Mouse (Mus musculus) E14TG2a.4 (cell line): ENCODE measurements around the gene Hist2h3c2.

Experiments
- H3K27me3 ChIP-seq: 2 replicates; pipeline ENCODE4 v1.6.1; 2014; ENCODE audit warnings: low read length, control low read depth; ENCODE audit not compliant: insufficient read depth
- H3K36me3 ChIP-seq: 2 replicates; pipeline ENCODE4 v1.6.1; 2014; ENCODE audit warnings: low read length, control low read depth; ENCODE audit not compliant: insufficient read depth
- H3K4me1 ChIP-seq: replicated peaks from 2 replicates; pipeline ENCODE4 v1.6.1; 2014; ENCODE audit warnings: low read depth, low read length, control low read depth
- H3K4me3 ChIP-seq: replicated peaks from 2 replicates; pipeline ENCODE4 v1.5.1; 2014; ENCODE audit warnings: mild to moderate bottlenecking, low read length
- H3K9me3 ChIP-seq: 2 replicates; pipeline ENCODE4 v1.6.1; 2014; ENCODE audit warnings: low read length, control low read depth
- CTCF ChIP-seq: conservative IDR thresholded peaks from 2 replicates; pipeline ENCODE4 v1.5.1; 2014; ENCODE audit warnings: low read length
- NANOG ChIP-seq: IDR thresholded peaks from 2 replicates; pipeline ENCODE4 v1.6.1; 2014; ENCODE audit warnings: borderline replicate concordance, low read length, mixed read lengths
- POU5F1 ChIP-seq: IDR thresholded peaks from 2 replicates; pipeline ENCODE4 v1.6.1; 2014; ENCODE audit warnings: low read length, borderline replicate concordance

Hist2h3c2 gene

GRCm38 (mm10) chr3:96262979-96263550 is 24.1 kb upstream of the Hist2h3c2 start, which contains the start of gene Hist2h4:
Hist2h4 (minus strand) TSS chr3:96263311.
- peaks cover 60% of the 10 kb centered on the region for H3K4me1 ChIP-seq
- H3K27me3 ChIP-seq: no peaks in the 10 kb centered on the region
- peak within 1 kb of the TSS; percentile 79 for H3K4me3 ChIP-seq
- H3K9me3 ChIP-seq: no peaks in the 10 kb centered on the region
- H3K36me3 ChIP-seq: no peaks in the 10 kb centered on the region
- TF ChIP-seq CTCF (peak; percentile 34), NANOG (no peak)

DNA sequence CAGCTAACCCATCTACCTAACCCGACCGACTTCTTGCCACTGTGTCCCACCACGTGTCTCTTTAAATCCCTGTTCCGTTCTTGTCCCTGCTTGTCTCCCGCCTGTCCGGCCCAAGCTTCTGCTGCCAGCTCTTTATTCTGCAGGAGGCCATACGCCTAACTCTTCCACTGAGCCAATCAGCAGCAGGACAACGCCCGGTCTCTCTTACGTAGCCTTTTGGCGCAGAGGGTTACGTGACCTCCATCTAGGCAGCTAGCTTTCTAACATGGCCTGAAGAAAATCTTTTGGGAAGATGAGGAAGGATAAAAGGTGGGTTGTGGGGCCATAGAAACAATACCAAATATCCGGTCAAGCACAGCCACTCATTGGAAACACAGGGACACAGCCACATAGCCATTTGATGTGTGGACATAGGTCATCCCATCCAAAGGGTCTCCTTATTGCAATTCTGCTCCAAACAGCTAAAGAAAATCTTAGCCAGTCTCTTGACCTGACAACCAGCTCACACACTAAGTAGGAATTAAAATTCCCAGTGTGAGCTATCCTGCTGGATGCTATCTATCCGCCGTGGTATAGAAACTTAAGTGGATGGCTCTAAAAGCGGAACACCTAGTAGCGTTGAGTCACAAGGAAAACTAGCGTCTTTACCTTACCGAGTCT is 23.4 kb upstream of the Hist2h3c2 start:
- Histone ChIP-seq H3K36me3 (no peaks in the 10 kb centered on the region), H3K4me1 (peaks cover 53% of the 10 kb centered on the region), H3K9me3 (no peaks in the 10 kb centered on the region), H3K4me3 (peak overlapping the region; percentile 79), H3K27me3 (no peaks in the 10 kb centered on the region)
- no peak for TF ChIP-seq NANOG
- no peak for TF ChIP-seq CTCF
- no peak for TF ChIP-seq POU5F1

DNA sequence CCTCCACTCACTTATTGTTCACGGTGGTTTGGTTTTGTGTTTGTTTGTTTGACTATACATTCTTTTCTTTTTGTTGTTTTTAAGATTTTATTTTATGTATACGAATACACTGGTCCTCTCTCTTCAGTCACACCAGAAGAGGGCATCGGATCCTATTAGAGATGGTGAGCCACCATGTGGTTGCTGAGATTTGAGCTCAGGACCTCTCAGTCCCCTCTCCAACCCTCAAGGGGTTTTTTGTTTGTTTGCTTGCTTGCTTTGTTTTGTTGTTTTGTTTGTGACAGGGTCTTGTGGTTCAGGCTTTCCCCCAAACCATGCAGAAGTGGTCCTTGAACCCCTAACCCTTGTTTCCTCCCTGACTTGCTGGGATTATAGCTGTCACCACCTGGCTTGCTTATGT is 22.7 kb upstream of the Hist2h3c2 start:
- Histone ChIP-seq H3K36me3 (no peaks in the 10 kb centered on the region), H3K4me3 (peak overlapping the region; percentile 79), H3K9me3 (no peaks in the 10 kb centered on the region), H3K27me3 (no peaks in the 10 kb centered on the region), H3K4me1 (peaks cover 46% of the 10 kb centered on the region)
- no peak for TF ChIP-seq NANOG
- TF ChIP-seq POU5F1: no peak
- no peak for TF ChIP-seq CTCF

- Histone ChIP-seq H3K4me3 (no peak overlapping the region), H3K4me1 (peaks cover 58% of the 10 kb centered on the region), H3K36me3 (no peaks in the 10 kb centered on the region), H3K9me3 (no peaks in the 10 kb centered on the region), H3K27me3 (no peaks in the 10 kb centered on the region)
- TF ChIP-seq CTCF: no peak
- TF ChIP-seq POU5F1: no peak
- no peak for TF ChIP-seq NANOG
Measured at GRCm38 (mm10) chr3:96260220-96260619, 21.3 kb upstream of the Hist2h3c2 start.

- H3K4me3 ChIP-seq: no peak overlapping the region
- TF ChIP-seq CTCF: no peak
- no peaks in the 10 kb centered on the region for H3K9me3 ChIP-seq
- H3K4me1 ChIP-seq: peaks cover 48% of the 10 kb centered on the region
- H3K27me3 ChIP-seq: no peaks in the 10 kb centered on the region
- H3K36me3 ChIP-seq: no peaks in the 10 kb centered on the region
Measured at GRCm38 (mm10) chr3:96257190-96257589, 18.3 kb upstream of the Hist2h3c2 start.

DNA sequence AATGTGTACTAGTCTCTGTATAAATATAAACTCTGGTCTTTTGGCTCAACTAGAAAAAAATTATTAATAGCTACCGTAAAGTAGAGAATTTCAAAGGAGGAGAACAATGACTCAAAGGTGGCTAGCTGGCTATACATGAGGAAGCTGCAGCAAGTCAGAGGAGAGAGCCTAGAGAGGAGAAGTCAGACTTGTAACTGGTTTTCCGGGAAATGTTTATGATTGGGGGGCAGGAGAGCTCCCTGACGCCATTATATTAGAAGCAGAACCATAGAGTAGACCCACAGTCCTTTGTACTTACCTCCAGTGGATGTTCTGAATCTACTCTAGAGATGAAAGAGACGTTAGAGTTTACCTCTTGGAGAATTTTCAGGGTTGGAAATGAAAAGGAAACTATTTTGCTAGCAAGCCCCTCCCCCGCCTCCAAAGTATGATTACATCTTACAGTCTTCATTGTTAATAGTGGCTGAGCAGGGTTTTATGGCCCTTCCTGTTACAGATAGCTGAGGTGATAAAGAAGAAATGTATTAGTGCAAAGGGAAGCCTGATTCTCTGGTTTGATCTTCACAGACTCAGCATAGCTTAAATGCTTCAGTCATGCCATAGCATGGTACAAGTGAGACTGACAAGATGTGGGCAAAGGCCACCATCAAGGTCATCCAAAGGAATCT is 17.1 kb upstream of the Hist2h3c2 start:
- Histone ChIP-seq H3K4me1 (peaks cover 38% of the 10 kb centered on the region), H3K27me3 (no peaks in the 10 kb centered on the region), H3K36me3 (no peaks in the 10 kb centered on the region), H3K9me3 (no peaks in the 10 kb centered on the region), H3K4me3 (no peak overlapping the region)
- TF ChIP-seq NANOG: no peak
- TF ChIP-seq CTCF: no peak
- TF ChIP-seq POU5F1: no peak

GRCm38 (mm10) chr3:96254683-96255355 is 15.9 kb upstream of the Hist2h3c2 start:
- H3K4me3 ChIP-seq: peak overlapping the region; percentile 68

GRCm38 (mm10) chr3:96251787-96252186 is 12.9 kb upstream of the Hist2h3c2 start:
- Histone ChIP-seq H3K4me1 (peaks cover 52% of the 10 kb centered on the region), H3K36me3 (peaks cover 8% of the 10 kb centered on the region; the same call in 1 of the 2 replicates), H3K4me3 (no peak overlapping the region), H3K27me3 (no peaks in the 10 kb centered on the region), H3K9me3 (no peaks in the 10 kb centered on the region)
- TF ChIP-seq POU5F1 (no peak), NANOG (no peak), CTCF (no peak)

More at GRCm38 (mm10) chr3:96254683-96255355, 15.9 kb upstream of the Hist2h3c2 start:
- Histone ChIP-seq H3K4me1 (peaks cover 45% of the 10 kb centered on the region), H3K36me3 (no peaks in the 10 kb centered on the region), H3K9me3 (no peaks in the 10 kb centered on the region), H3K27me3 (no peaks in the 10 kb centered on the region)
- TF ChIP-seq NANOG (no peak), POU5F1 (no peak)
